15 mouse cellular contexts compared by ENCODE assay signal in genomic region chr19:21491391-21491790, GRCm38 (mm10).
"Had no signal": no experiment of that assay in that cellular context is flagged by ENCODE, and none has a peak within 500 bp of the region (broad histone marks: within the 10 kb centered on the region; RNA-seq: fewer than 3 reads in every experiment).

No protein-coding gene starts in this region.

- H3K27ac ChIP-seq: lung, embryonic 15.5 days; macrophage; midbrain, embryonic 13.5 days; midbrain, embryonic 15.5 days; neural tube, embryonic 12.5 days; stomach, embryonic 15.5 days; stomach, postnatal 0 days had no signal

- DNase-seq: lung, adult 2 months; lung, postnatal 14 days; lung, postnatal 36 days; right cerebral cortex, postnatal 14 days; thymus, adult 2 months; thymus, postnatal 25 days; thymus, postnatal 4 days had no signal

- H3K9me3 ChIP-seq: lung, embryonic 15.5 days; midbrain, embryonic 13.5 days; midbrain, embryonic 15.5 days; neural tube, embryonic 12.5 days; stomach, embryonic 15.5 days had no signal

- H3K27me3 ChIP-seq: lung, embryonic 15.5 days; midbrain, embryonic 13.5 days; midbrain, embryonic 15.5 days; neural tube, embryonic 12.5 days; stomach, embryonic 15.5 days had no signal

- H3K36me3 ChIP-seq: lung, embryonic 15.5 days; midbrain, embryonic 13.5 days; midbrain, embryonic 15.5 days; neural tube, embryonic 12.5 days; stomach, embryonic 15.5 days had no signal

- H3K4me3 ChIP-seq: lung, embryonic 15.5 days; megakaryocyte, embryonic 14.5 days; midbrain, embryonic 13.5 days; midbrain, embryonic 15.5 days; neural tube, embryonic 12.5 days; stomach, embryonic 15.5 days had no signal

- H3K4me1 ChIP-seq: lung, embryonic 15.5 days; midbrain, embryonic 15.5 days; neural tube, embryonic 12.5 days; stomach, embryonic 15.5 days had no signal
